Mouse (Mus musculus) CH12.LX (cell line): ENCODE measurements around the gene Rccd1.

Source experiments
- ETS1 ChIP-seq: conservative IDR thresholded peaks from 2 replicates; pipeline ENCODE4 v1.6.1; 2012; ENCODE audit warnings: low read depth, mild to moderate bottlenecking, inconsistent platforms, low read length, improper control_type of control experiment, moderate library complexity
- MAX ChIP-seq: IDR thresholded peaks from 2 replicates; pipeline ENCODE4 v1.6.1; 2011; ENCODE audit warnings: low read length, improper control_type of control experiment
- MYC ChIP-seq: IDR thresholded peaks from 2 replicates; pipeline ENCODE4 v1.6.1; 2011; ENCODE audit warnings: low read depth, mild to moderate bottlenecking, improper control_type of control experiment, low read length
- NELFE ChIP-seq: IDR thresholded peaks from 2 replicates; pipeline ENCODE4 v1.6.1; 2011; ENCODE audit warnings: low read depth, low read length, improper control_type of control experiment
- POLR2A ChIP-seq: IDR thresholded peaks from 2 replicates; pipeline ENCODE4 v1.6.1; 2011; ENCODE audit warnings: low read depth, mild to moderate bottlenecking, improper control_type of control experiment, low read length
- SMC3 ChIP-seq: IDR thresholded peaks from 2 replicates; pipeline ENCODE4 v1.6.1; 2011; ENCODE audit warnings: low read depth, low read length, improper control_type of control experiment

DNA sequence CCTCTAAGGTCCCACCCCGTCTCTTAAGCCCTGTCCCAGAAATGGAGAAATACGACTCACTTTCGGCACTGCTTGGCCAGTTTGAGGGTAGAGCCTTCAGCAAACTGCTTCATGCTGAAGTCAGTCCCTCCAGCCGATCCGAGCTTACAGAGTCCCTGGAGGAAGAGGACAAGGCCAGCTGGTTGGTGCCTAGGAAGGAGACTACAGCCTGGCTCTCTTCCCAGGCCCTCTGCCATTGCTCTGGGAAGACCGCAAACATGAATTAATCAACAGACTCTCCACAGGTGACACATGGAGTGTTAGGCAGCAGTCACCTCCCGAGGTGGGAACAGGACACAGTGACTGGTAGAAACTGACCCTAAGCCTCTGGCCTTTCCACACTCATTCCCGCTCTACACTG lies 6.0 kb upstream of the Rccd1 start:
- TF ChIP-seq POLR2A (no peak), MYC (no peak), NELFE (no peak), MAX (no peak), SMC3 (no peak), ETS1 (no peak)
